In the genomic region with DNA sequence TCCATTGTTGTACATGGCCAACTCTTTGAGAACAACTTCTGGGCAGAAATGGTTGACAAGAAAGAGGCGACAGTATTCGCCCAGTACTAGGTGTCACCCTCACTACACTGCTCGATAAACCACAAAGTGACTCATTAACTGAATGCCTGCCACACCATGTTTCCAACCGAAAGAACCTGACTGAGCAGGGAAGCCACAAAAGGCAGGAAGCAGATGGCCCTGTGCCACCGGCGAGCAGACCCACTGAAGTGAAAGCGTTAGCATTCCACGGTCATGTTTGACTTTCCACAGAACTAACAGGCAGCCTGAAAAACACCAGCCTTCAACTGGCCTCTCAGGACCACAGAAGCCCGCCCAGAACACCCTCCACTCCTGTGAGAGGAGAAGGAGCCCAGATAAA, we compare ENCODE assay signal across 11 mouse cellular contexts. TPM values are rescaled to one million over a fixed set of nuclear protein-coding genes. Genes with fewer than 3 reads are reported as not detected.
A peak's percentile ranks its signal among the peaks of the same experiment; 100 is the strongest.
DNase-seq lines count a peak whose midpoint lies in the region; ATAC-seq and TF ChIP-seq lines count a peak whose summit lies in the region.
"Had no signal": no experiment of that assay in that cellular context is flagged by ENCODE, and none has a peak within 500 bp of the region (broad histone marks: within the 10 kb centered on the region; RNA-seq: fewer than 3 reads in every experiment).

No protein-coding gene starts in this region.

- peak; percentile 14 for DNase-seq in thymus, postnatal 14 days
- no peak for DNase-seq in thymus, postnatal 10 days (ENCODE audit: low spot score in 2 of 2)
- peak; percentile 69 for DNase-seq in kidney, adult 18-20 months
- DNase-seq in lung, postnatal 0 days (ENCODE audit: low spot score) = peak; percentile 73
- no peak for DNase-seq in right cerebral cortex, postnatal 4 days
- DNase-seq in B cell, adult 2 months = no peak
- no peak for DNase-seq in heart, postnatal 36 days
- DNase-seq in spleen, adult 12 weeks (ENCODE audit: low spot score) = no peak

- no peak for TF ChIP-seq EP300 in lung, postnatal 0 days (IDR thresholded peaks at IDR 0.05)

- 53% methylated on average over 9 of the region's 9 CpGs for WGBS in lung, postnatal 0 days

- H3K36me3 ChIP-seq in lung, postnatal 0 days (ENCODE audit: insufficient read depth, low read length) = peaks cover 41% of the 10 kb centered on the region

- no peak for TF ChIP-seq CTCF in lung, postnatal 0 days (IDR thresholded peaks at IDR 0.05)

- intact Hi-C loops in heart, postnatal 36 days (cut with DNase I) = no loop called here

- H3K27ac ChIP-seq in lung, postnatal 0 days (ENCODE audit: low read length) = peak overlapping the region; percentile 11; the same call in 1 of the 2 replicates

- ATAC-seq in lung, postnatal 0 days = peak; percentile 80

- H3K4me3 ChIP-seq in lung, postnatal 0 days (ENCODE audit: low read depth, low read length) = no peak overlapping the region

- H3K4me2 ChIP-seq in lung, postnatal 0 days (replicated peaks; ENCODE audit: low read depth, low read length) = no peak overlapping the region

- no peaks in the 10 kb centered on the region for H3K27me3 ChIP-seq in lung, postnatal 0 days (replicated peaks; ENCODE audit: insufficient read depth, low read length)

- H3K4me1 ChIP-seq in lung, postnatal 0 days (ENCODE audit: insufficient read depth, low read depth, low read length) = peaks cover 5% of the 10 kb centered on the region; the same call in 1 of the 2 replicates

- H3K9me3 ChIP-seq in lung, postnatal 0 days (ENCODE audit: low read length) = no peaks in the 10 kb centered on the region

- no peak overlapping the region for H3K9ac ChIP-seq in lung, postnatal 0 days (replicated peaks; ENCODE audit: low read depth)

RNA-seq across cellular contexts. Expression of gene Evpl, which starts 16.8 kb away (rescaled TPM):
- 2.9 and 4.2 TPM in 2 replicates for polyA plus RNA-seq in lung, postnatal 0 days (2015; fragmentation: Nextera tagmentation; extraction: Ambion mirVana)
- 1 to 10 TPM in 1 of 2 experiments, under 1 TPM in 1; 0.62 to 1.0 TPM for total RNA-seq in heart, postnatal 36 days (2021)

RNA-seq across cellular contexts. Expression of gene Srp68, which starts 19.4 kb away (rescaled TPM):
- 43.0 and 47.4 TPM in 2 replicates for polyA plus RNA-seq in lung, postnatal 0 days (2015; fragmentation: Nextera tagmentation; extraction: Ambion mirVana)
- 10 to 100 TPM; 65.9 to 71.2 TPM for total RNA-seq in heart, postnatal 36 days (2021)

RNA-seq across cellular contexts. Expression of gene Galr2, which starts 26.1 kb away (rescaled TPM):
- 0.11 TPM in 1 of 2 replicates, not detected in the other for polyA plus RNA-seq in lung, postnatal 0 days (2015; fragmentation: Nextera tagmentation; extraction: Ambion mirVana)
- not detected for total RNA-seq in heart, postnatal 36 days (2021)
- total RNA-seq: left cerebral cortex, adult 8-10 months had no signal
- polyA plus RNA-seq: heart, embryonic 14.5 days; spleen, adult 2 months had no signal

RNA-seq across cellular contexts. Expression of gene Exoc7, which starts 52.4 kb away (rescaled TPM):
- 41.3 and 41.9 TPM in 2 replicates for polyA plus RNA-seq in lung, postnatal 0 days (2015; fragmentation: Nextera tagmentation; extraction: Ambion mirVana)
- 10 to 100 TPM; 56.4 to 60.9 TPM for total RNA-seq in heart, postnatal 36 days (2021)

RNA-seq across cellular contexts. Expression of gene Acox1, which starts 55.8 kb away (rescaled TPM):
- polyA plus RNA-seq in lung, postnatal 0 days (2015; fragmentation: Nextera tagmentation; extraction: Ambion mirVana) = 31.7 and 33.5 TPM in 2 replicates
- 100 to 1,000 TPM; 160 to 173 TPM for total RNA-seq in heart, postnatal 36 days (2021)

Comparison
In these comparisons a context has a peak if more than half of its experiments do, and no peak if none do; other contexts are left out.
1. DNase-seq: peak in thymus, postnatal 14 days (single experiment), kidney, adult 18-20 months (single experiment) and lung, postnatal 0 days (single experiment); none in thymus, postnatal 10 days (0 of 2), right cerebral cortex, postnatal 4 days (single experiment), B cell, adult 2 months (0 of 2), heart, postnatal 36 days (0 of 2) and spleen, adult 12 weeks (single experiment).